Mouse (Mus musculus) layer of hippocampus, postnatal 25 days (tissue): Measurements from ENCODE around the gene Cabin1. TPM values are rescaled to one million over a fixed set of nuclear protein-coding genes. Genes with fewer than 3 reads are reported as not detected.

Experiments
- DNase-seq, 2 experiments: peaks; one replicate each; pipeline ENCODE4 v3.0.0; 2022; ENCODE audit warnings: mixed read lengths in 2 of 2, low spot score in 1 of 2; ENCODE audit errors: extremely low spot score in 1 of 2
- total RNA-seq, 2 experiments: library from RNA; stranded (reverse); gene quantifications; 2 replicates each; pipeline ENCODE4 v1.2.3; 2021

The Cabin1 gene
- total RNA-seq, 2 experiments from 2014 or later: 60.6 to 79.2 TPM

DNA sequence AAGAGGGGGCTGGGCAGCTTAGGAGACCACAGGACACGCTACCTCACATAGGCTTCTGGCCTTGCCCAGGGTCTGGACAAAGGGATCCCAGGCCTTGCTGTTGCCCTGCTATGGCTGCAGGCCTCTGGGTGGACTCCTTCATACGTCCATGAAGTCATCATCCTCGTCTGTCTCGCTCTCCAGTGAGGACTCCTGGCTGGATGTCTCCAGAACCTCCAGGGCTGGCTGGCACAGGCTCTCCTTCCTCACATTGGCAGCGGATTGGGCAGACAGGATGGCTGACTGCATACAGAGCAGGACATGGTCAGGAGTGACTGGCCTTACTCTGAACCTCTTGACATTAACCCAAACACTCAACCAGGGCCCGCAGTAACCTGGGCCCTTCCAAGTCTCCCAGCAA lies 117.7 kb downstream of the Cabin1 start:
- DNase-seq: no peak

GRCm38 (mm10) chr10:75645616-75646015 lies 118.5 kb downstream of the Cabin1 start:
- no peak for DNase-seq

GRCm38 (mm10) chr10:75643741-75644343 lies 120.3 kb downstream of the Cabin1 start, which contains the start of gene Susd2:
Gene Susd2, minus strand, starts transcription at chr10:75644008.
- DNase-seq: no peak

DNA sequence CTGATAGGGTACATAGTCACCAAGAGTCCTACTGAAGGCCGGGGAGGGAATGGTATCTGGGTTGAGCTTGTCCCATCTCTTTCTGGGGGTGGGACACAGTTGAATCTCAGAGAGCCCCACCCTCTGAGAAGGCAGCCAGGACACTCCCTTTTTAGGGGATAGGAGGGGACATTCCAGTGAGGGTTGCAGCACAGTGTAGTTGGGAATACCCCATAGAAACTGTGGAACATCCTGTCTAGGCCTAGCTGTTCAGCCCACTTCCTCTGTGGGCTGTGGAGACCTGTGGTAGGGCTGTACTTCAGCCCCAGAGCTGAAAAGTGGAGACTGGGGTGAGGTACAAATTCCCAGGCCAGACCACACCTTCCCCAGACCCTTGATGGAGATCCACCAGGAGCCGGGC lies 121.2 kb downstream of the Cabin1 start:
- DNase-seq: no peak

DNA sequence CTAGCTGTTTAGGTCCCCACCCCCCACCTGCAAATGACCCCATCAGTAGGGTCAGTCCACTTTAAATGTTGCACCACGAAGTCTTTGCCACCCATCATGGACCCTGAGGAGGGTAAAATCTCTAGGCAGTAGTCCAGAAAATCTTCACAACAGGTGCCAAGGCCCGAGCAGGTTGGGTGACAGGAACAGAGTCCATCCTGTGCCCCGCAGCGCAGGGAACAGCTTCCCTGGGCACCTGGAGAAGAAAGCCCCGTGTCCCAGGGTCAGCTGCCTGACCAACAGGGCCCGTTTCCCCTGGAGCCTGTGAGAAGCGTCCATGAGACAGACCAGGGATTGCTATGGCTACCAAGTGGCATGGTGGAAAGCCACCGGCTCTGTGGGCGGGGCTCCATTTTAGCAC lies 121.7 kb downstream of the Cabin1 start:
- DNase-seq: no peak

GRCm38 (mm10) chr10:75641721-75642222 lies 122.4 kb downstream of the Cabin1 start:
- DNase-seq: no peak

DNA sequence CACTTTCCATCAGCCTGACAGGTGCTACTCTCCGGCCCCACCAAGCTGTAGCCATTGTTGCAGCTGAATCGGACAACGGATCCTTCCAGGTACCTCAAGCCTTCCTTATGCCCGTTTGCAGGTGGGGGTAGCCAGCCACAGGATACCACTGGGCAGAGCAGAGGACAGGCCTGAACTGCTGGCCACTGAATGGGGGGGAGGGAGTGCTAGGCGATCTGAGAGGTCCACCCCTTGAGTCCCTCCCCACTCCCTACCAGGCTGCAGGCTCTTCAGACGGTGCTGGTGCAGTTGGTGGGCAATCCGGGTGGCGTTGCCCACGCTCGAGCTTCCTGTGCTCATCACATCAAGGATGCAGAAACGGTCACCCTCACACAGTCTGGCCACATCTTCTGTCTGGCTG lies 126.4 kb downstream of the Cabin1 start:
- peak in 1 of 2 experiments; percentile 1 for DNase-seq

GRCm38 (mm10) chr10:75636084-75636786 lies 127.9 kb downstream of the Cabin1 start:
- no peak for DNase-seq

GRCm38 (mm10) chr10:75635693-75636055 lies 128.5 kb downstream of the Cabin1 start:
- peak; percentile 82 to 97 for DNase-seq

DNA sequence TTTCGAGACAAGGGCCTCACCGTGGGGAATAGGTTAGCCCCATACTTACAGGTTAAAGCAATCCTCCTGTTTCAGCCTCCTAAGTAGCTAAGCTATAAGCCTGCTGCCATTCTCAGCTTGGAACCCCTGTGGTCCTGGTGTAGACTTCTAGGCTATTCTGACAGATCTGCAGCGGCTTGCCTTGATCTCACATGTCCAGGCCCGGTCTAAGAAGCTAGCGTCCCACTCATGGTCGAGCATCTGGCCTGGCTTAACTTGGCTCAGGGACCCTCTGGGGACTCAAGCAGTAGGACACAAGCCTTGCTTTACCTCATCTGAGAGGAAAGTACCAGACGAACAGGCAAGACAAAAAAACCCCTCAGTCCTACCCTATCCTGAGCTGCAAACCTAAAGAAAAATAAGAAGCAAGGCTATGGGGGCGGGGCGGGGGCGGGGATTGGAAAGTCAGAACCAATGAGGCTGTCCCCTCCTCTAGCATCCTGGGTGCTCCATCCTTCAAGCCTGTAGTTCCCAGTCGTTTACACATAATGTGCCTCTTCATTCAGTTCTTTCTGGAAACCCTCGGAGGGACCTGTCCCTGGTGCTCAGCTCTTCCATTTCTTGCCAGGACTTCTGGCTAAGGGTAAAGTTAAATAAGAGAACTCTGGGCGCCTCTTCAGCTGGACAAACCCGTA lies 129.0 kb downstream of the Cabin1 start:
- DNase-seq: no peak

DNA sequence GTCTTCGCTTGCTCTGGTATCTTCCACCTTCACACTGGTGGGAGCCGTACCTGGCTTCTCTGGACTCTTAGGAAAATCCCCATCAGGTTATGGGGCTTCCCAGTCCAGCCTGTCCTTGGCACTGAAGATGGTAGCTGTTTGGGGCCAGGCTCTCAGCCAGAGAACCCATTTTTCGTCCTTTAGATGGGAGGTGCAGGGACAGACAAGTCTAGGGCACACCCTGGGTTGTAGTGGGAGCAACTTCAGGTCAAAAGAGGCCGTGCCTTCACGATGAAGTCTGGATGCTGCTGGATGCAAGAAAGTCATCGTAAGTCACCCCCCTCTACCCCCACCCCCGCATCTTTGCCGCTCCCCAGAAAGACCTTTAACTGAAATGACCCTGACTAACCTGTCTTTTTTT lies 129.5 kb downstream of the Cabin1 start:
- no peak for DNase-seq

DNA sequence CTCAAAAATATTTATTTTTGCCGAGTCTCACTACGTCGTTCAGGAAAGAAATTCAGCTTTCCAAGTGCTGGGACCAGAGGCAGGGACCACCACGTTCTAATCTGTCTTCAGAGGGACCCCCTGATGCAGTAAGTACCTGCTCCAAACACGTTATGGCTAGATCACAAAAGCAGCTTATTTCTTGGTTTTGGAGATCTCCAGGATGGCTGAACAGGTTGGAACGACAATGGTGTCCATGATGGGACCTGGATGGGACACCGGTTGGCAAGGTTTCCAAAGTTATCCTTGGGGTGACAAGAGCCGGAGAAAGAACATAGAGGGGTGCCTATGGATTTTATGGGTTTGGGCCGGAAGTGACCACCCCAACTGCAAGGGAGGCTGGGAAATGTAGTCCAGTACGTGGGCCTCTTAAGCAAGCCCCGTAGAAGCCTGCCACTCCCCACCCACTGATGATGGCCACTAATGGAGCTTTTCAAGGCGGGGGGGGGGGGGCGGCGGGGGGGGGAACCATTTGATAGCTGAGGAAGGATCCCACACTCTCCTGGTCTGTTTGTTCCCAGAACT lies 130.5 kb downstream of the Cabin1 start:
- no peak for DNase-seq

GRCm38 (mm10) chr10:75633048-75633447 lies 131.1 kb downstream of the Cabin1 start:
- DNase-seq: no peak

- DNase-seq: no peak
Measured at GRCm38 (mm10) chr10:75632633-75633032, 131.5 kb downstream of the Cabin1 start.

DNA sequence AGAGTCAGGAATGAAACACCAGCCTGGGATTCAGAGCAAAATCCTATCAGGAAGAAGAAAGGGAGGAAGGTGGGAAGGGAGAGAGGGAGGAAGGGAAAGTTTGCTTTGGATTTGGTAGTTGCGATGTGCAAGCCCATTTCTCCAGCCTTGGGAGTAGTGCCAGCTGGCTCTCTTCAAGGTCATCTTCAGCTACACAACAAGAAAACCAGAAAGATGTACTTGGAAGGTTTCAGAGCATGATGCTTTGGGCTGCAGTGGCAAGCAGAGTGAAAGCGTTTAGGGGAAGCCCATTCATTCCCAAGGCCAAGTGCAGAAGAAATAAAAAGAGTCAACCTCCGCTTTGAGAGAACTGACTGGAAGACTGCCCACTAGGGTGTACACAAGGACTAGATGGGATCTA lies 136.7 kb downstream of the Cabin1 start:
- DNase-seq: no peak

GRCm38 (mm10) chr10:75626991-75627390 lies 137.2 kb downstream of the Cabin1 start:
- no peak for DNase-seq

DNA sequence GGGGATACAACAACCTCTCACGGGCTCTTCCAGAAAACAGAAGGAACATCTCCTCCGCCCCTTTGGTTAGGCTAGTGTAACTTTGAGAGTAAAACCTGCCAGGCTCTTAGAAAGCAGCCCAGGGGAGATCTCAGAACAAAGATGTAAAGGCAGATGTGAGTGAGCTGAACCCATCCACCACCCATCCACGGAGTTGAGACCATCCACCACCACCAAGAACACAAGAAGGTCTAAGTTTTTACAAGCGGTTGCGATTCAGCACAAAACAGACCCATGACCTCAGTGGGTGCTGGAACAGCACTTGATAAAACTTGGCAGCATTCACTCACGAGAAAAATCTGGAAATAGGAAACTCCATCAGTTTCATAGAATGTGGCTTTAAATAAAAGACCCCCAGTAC lies 138.2 kb downstream of the Cabin1 start:
- no peak for DNase-seq

DNA sequence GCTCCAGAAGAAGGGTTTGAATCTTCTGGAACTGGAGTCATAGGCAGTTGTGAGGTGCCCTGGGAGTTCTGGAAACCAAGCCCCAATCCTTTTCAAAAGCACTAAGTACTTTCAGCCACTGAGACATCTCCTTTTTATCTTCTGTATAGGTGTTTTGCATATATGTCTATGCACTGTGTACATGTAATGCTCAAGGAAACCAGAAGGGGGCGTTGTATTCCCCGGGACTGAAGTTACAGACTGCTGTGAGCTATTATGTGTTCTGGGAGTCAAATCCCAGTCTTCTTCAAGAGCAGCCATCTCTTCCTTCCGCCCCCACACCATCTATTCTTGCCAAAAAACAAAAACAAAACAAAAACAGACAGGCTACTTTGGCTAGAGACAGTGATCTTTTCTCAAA lies 143.3 kb downstream of the Cabin1 start:
- DNase-seq: no peak

- DNase-seq: no peak
Measured at GRCm38 (mm10) chr10:75616044-75616443, 148.1 kb downstream of the Cabin1 start.

GRCm38 (mm10) chr10:75610486-75610885 lies 153.7 kb downstream of the Cabin1 start:
- no peak for DNase-seq

GRCm38 (mm10) chr10:75608975-75609374 lies 155.2 kb downstream of the Cabin1 start:
- no peak for DNase-seq
